In the genomic region with DNA sequence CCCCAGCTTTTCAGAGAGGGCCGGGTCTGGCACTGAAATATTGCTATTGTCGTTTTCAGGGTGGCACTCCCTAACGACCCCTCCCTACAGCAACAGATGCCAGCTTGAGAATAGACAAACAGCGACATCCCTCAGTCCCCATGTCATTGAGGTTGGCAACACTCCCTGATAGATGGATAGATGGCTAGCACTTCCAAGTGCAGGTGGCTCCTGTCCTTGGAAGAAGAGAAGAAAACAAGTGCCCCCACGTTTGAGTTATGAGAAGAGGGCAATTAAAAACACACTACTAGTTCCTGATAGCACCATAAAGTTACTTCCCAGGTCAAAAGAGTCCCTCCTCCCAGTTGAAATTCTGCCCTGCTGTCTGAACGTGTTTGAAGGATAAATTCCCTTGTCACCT, we compare ENCODE assay signal across 37 mouse cellular contexts. TPM values are rescaled to one million over a fixed set of nuclear protein-coding genes. Genes with fewer than 3 reads are reported as not detected.
"Had no signal": no experiment of that assay in that cellular context is flagged by ENCODE, and none has a peak within 500 bp of the region (broad histone marks: within the 10 kb centered on the region; RNA-seq: fewer than 3 reads in every experiment).

No protein-coding gene starts in this region.

- H3K4me1 ChIP-seq: heart, embryonic 10.5 days; heart, embryonic 12.5 days; hindbrain, embryonic 10.5 days; hindbrain, embryonic 12.5 days; limb, embryonic 10.5 days; limb, embryonic 12.5 days; liver, embryonic 13.5 days had no signal

- H3K4me2 ChIP-seq: heart, embryonic 12.5 days; hindbrain, embryonic 12.5 days; hindbrain, embryonic 14.5 days; intestine, embryonic 15.5 days; limb, embryonic 12.5 days; liver, embryonic 13.5 days; liver, embryonic 15.5 days had no signal

- DNase-seq: gastrocnemius, adult 2 months; gastrocnemius, postnatal 10 days; gastrocnemius, postnatal 25 days; heart, adult 18-20 months; heart, postnatal 10 days; heart, postnatal 4 days; kidney, adult 18-20 months; kidney, postnatal 14 days; kidney, postnatal 36 days; liver; liver, embryonic 13.5 days had no signal

- H3K27me3 ChIP-seq: heart, embryonic 12.5 days; hindbrain, embryonic 12.5 days; intestine, embryonic 15.5 days; limb, embryonic 12.5 days; liver, embryonic 13.5 days; liver, embryonic 15.5 days had no signal

- H3K27ac ChIP-seq: gastrocnemius, adult 2 months; heart, embryonic 10.5 days; hindbrain, embryonic 10.5 days; hindbrain, embryonic 12.5 days; hindbrain, embryonic 14.5 days; intestine, embryonic 15.5 days; layer of hippocampus, adult 2 months; left cerebral cortex, adult 2 months; limb, embryonic 10.5 days; limb, embryonic 12.5 days; liver, embryonic 13.5 days; liver, embryonic 15.5 days had no signal

- H3K4me3 ChIP-seq: gastrocnemius, adult 2 months; heart, embryonic 10.5 days; heart, embryonic 12.5 days; hindbrain, embryonic 10.5 days; hindbrain, embryonic 12.5 days; intestine, embryonic 15.5 days; layer of hippocampus, adult 2 months; left cerebral cortex, adult 2 months; limb, embryonic 10.5 days; limb, embryonic 12.5 days; liver, embryonic 13.5 days; liver, embryonic 15.5 days had no signal

- ATAC-seq: hindbrain, embryonic 16.5 days; inflammation-experienced regulatory T-cells, adult 6 months; intestine, embryonic 15.5 days; intestine, postnatal 0 days had no signal

- H3K9ac ChIP-seq: heart, embryonic 12.5 days; hindbrain, embryonic 12.5 days; hindbrain, embryonic 14.5 days; intestine, embryonic 15.5 days; limb, embryonic 12.5 days; liver, embryonic 13.5 days; liver, embryonic 15.5 days had no signal

- H3K9me3 ChIP-seq: heart, embryonic 10.5 days; heart, embryonic 12.5 days; hindbrain, embryonic 10.5 days; hindbrain, embryonic 12.5 days; intestine, embryonic 15.5 days; limb, embryonic 10.5 days; limb, embryonic 12.5 days; liver, embryonic 13.5 days; liver, embryonic 15.5 days had no signal

- H3K36me3 ChIP-seq: heart, embryonic 10.5 days; heart, embryonic 12.5 days; hindbrain, embryonic 10.5 days; hindbrain, embryonic 12.5 days; intestine, embryonic 15.5 days; limb, embryonic 10.5 days; limb, embryonic 12.5 days; liver, embryonic 13.5 days; liver, embryonic 15.5 days had no signal

RNA-seq across cellular contexts. Expression of gene Gm5269, which starts 8.0 kb away (rescaled TPM):
- total RNA-seq: gastrocnemius, adult 2 months; gastrocnemius, postnatal 10 days; gastrocnemius, postnatal 25 days; gastrocnemius, postnatal 4 days; granulocyte monocyte progenitor cell, adult 5-6 weeks; heart, adult 18-20 months; heart, adult 8-10 months; heart, postnatal 10 days; heart, postnatal 25 days; heart, postnatal 4 days; layer of hippocampus, adult 2 months; layer of hippocampus, postnatal 10 days; layer of hippocampus, postnatal 25 days; left cerebral cortex, adult 2 months; left cerebral cortex, postnatal 14 days; left cerebral cortex, postnatal 36 days had no signal
- polyA plus RNA-seq: frontal cortex, adult 2 months; heart, embryonic 10.5 days; heart, embryonic 12.5 days; heart, embryonic 14.5 days; heart, embryonic 16.5 days; hindbrain, embryonic 10.5 days; hindbrain, embryonic 12.5 days; hindbrain, embryonic 14.5 days; hindbrain, embryonic 16.5 days; inflammation-experienced regulatory T-cells, adult 6 months; intestine, embryonic 15.5 days; intestine, postnatal 0 days; limb, embryonic 10.5 days; limb, embryonic 12.5 days; limb, embryonic 14.5 days; liver, embryonic 13.5 days; liver, embryonic 15.5 days had no signal
